Mouse (Mus musculus): ENCODE results near the gene Gdf15. TPM values are rescaled to one million over a fixed set of nuclear protein-coding genes. Genes with fewer than 3 reads are reported as not detected.
A peak's percentile ranks its signal among the peaks of the same experiment; 100 is the strongest.

Gdf15 gene
- polyA plus RNA-seq, 1 experiment from 2014 or later: 0.17 TPM

GRCm38 (mm10) chr8:70616645-70617044 lies 15.6 kb downstream of the Gdf15 start:
- H3K36me3 ChIP-seq (ENCODE audit: control insufficient read depth, insufficient read depth, low read length): no peaks in the 10 kb centered on the region
- H3K9me3 ChIP-seq (ENCODE audit: control insufficient read depth, low read depth, low read length): no peaks in the 10 kb centered on the region
- ATAC-seq (ENCODE audit: insufficient number of reproducible peaks, insufficient read depth, low FRiP score, low read depth): no peak
- H3K4me1 ChIP-seq (ENCODE audit: control insufficient read depth, insufficient read depth, low read length): 0 out of 2 replicates have a peak, but pooled peaks cover 10% of the 10 kb centered on the region
- no peak overlapping the region for H3K4me3 ChIP-seq (ENCODE audit: low read depth, low read length)
- WGBS: 49% methylated on average over 11 of the region's 11 CpGs
- no peak overlapping the region for H3K9ac ChIP-seq (replicated peaks; ENCODE audit: low read depth, low read length)
- no peaks in the 10 kb centered on the region for H3K27me3 ChIP-seq (ENCODE audit: control insufficient read depth, insufficient read depth, low read length)
- no peak overlapping the region for H3K4me2 ChIP-seq (replicated peaks; ENCODE audit: low read depth, low read length)
- H3K27ac ChIP-seq (ENCODE audit: low read length): no peak overlapping the region

- H3K27me3 ChIP-seq (ENCODE audit: control insufficient read depth, insufficient read depth, low read length): no peaks in the 10 kb centered on the region
- no peaks in the 10 kb centered on the region for H3K9me3 ChIP-seq (ENCODE audit: control insufficient read depth, low read depth, low read length)
- no peaks in the 10 kb centered on the region for H3K36me3 ChIP-seq (ENCODE audit: control insufficient read depth, insufficient read depth, low read length)
- H3K4me3 ChIP-seq (ENCODE audit: low read depth, low read length): no peak within 1 kb of the TSS
- no peak within 1 kb of the TSS for H3K27ac ChIP-seq (ENCODE audit: low read length)
- no peak for ATAC-seq (ENCODE audit: insufficient number of reproducible peaks, insufficient read depth, low FRiP score, low read depth)
- H3K4me2 ChIP-seq (replicated peaks; ENCODE audit: low read depth, low read length): no peak within 1 kb of the TSS
- 79% methylated on average over 3 of the region's 3 CpGs for WGBS
- H3K4me1 ChIP-seq (ENCODE audit: control insufficient read depth, insufficient read depth, low read length): 0 out of 2 replicates have a peak, but pooled peaks cover 10% of the 10 kb centered on the region
- no peak within 1 kb of the TSS for H3K9ac ChIP-seq (replicated peaks; ENCODE audit: low read depth, low read length)
Observed at GRCm38 (mm10) chr8:70615894-70616293, 16.4 kb downstream of the Gdf15 start, which contains the start of gene Lrrc25. TSS of gene Lrrc25 (plus strand) at chr8:70616155.

- 78% methylated on average over 8 of the region's 8 CpGs for WGBS
- H3K9ac ChIP-seq (replicated peaks; ENCODE audit: low read depth, low read length): no peak overlapping the region
- peaks cover 15% of the 10 kb centered on the region; the same call in 1 of the 2 replicates for H3K4me1 ChIP-seq (ENCODE audit: control insufficient read depth, insufficient read depth, low read length)
- no peak overlapping the region for H3K4me2 ChIP-seq (replicated peaks; ENCODE audit: low read depth, low read length)
- H3K36me3 ChIP-seq (ENCODE audit: control insufficient read depth, insufficient read depth, low read length): no peaks in the 10 kb centered on the region
- ATAC-seq (ENCODE audit: insufficient number of reproducible peaks, insufficient read depth, low FRiP score, low read depth): no peak
- H3K4me3 ChIP-seq (ENCODE audit: low read depth, low read length): no peak overlapping the region
- H3K27me3 ChIP-seq (ENCODE audit: control insufficient read depth, insufficient read depth, low read length): no peaks in the 10 kb centered on the region
- H3K27ac ChIP-seq (ENCODE audit: low read length): no peak overlapping the region
- H3K9me3 ChIP-seq (ENCODE audit: control insufficient read depth, low read depth, low read length): no peaks in the 10 kb centered on the region
Observed at GRCm38 (mm10) chr8:70615281-70615680, 17.0 kb downstream of the Gdf15 start.

GRCm38 (mm10) chr8:70614469-70614868 lies 17.8 kb downstream of the Gdf15 start:
- Histone ChIP-seq H3K4me3 (ENCODE audit: low read depth, low read length) (no peak overlapping the region), H3K9ac (replicated peaks; ENCODE audit: low read depth, low read length) (no peak overlapping the region), H3K27ac (ENCODE audit: low read length) (peak overlapping the region; percentile 53; the same call in 1 of the 2 replicates), H3K9me3 (ENCODE audit: control insufficient read depth, low read depth, low read length) (no peaks in the 10 kb centered on the region), H3K27me3 (ENCODE audit: control insufficient read depth, insufficient read depth, low read length) (no peaks in the 10 kb centered on the region), H3K4me1 (ENCODE audit: control insufficient read depth, insufficient read depth, low read length) (peaks cover 15% of the 10 kb centered on the region; the same call in 1 of the 2 replicates), H3K36me3 (ENCODE audit: control insufficient read depth, insufficient read depth, low read length) (no peaks in the 10 kb centered on the region), H3K4me2 (replicated peaks; ENCODE audit: low read depth, low read length) (no peak overlapping the region)
- no peak for ATAC-seq (ENCODE audit: insufficient number of reproducible peaks, insufficient read depth, low FRiP score, low read depth)
- 67% methylated on average over 5 of the region's 5 CpGs for WGBS

GRCm38 (mm10) chr8:70613763-70614162 lies 18.5 kb downstream of the Gdf15 start:
- peak overlapping the region; percentile 23; the same call in 1 of the 2 replicates for H3K27ac ChIP-seq (ENCODE audit: low read length)
- 5% methylated on average over 1 of the region's 1 CpGs for WGBS
- no peak for ATAC-seq (ENCODE audit: insufficient number of reproducible peaks, insufficient read depth, low FRiP score, low read depth)
- H3K4me2 ChIP-seq (replicated peaks; ENCODE audit: low read depth, low read length): no peak overlapping the region
- no peaks in the 10 kb centered on the region for H3K36me3 ChIP-seq (ENCODE audit: control insufficient read depth, insufficient read depth, low read length)
- no peaks in the 10 kb centered on the region for H3K9me3 ChIP-seq (ENCODE audit: control insufficient read depth, low read depth, low read length)
- H3K4me3 ChIP-seq (ENCODE audit: low read depth, low read length): no peak overlapping the region
- peaks cover 13% of the 10 kb centered on the region; the same call in 1 of the 2 replicates for H3K4me1 ChIP-seq (ENCODE audit: control insufficient read depth, insufficient read depth, low read length)
- no peaks in the 10 kb centered on the region for H3K27me3 ChIP-seq (ENCODE audit: control insufficient read depth, insufficient read depth, low read length)
- H3K9ac ChIP-seq (replicated peaks; ENCODE audit: low read depth, low read length): no peak overlapping the region

GRCm38 (mm10) chr8:70611849-70612248 lies 20.4 kb downstream of the Gdf15 start:
- peak overlapping the region; percentile 98 for H3K4me2 ChIP-seq (replicated peaks; ENCODE audit: low read depth, low read length)
- peak overlapping the region; percentile 84 for H3K27ac ChIP-seq (ENCODE audit: low read length)
- no peaks in the 10 kb centered on the region for H3K27me3 ChIP-seq (ENCODE audit: control insufficient read depth, insufficient read depth, low read length)
- H3K4me3 ChIP-seq (ENCODE audit: low read depth, low read length): peak overlapping the region; percentile 46
- no peak for ATAC-seq (ENCODE audit: insufficient number of reproducible peaks, insufficient read depth, low FRiP score, low read depth)
- H3K9ac ChIP-seq (replicated peaks; ENCODE audit: low read depth, low read length): peak overlapping the region; percentile 45; the same call in 1 of the 2 replicates
- no peaks in the 10 kb centered on the region for H3K36me3 ChIP-seq (ENCODE audit: control insufficient read depth, insufficient read depth, low read length)
- peaks cover 16% of the 10 kb centered on the region; the same call in 1 of the 2 replicates for H3K4me1 ChIP-seq (ENCODE audit: control insufficient read depth, insufficient read depth, low read length)
- 0% methylated on average over 6 of the region's 6 CpGs for WGBS
- no peaks in the 10 kb centered on the region for H3K9me3 ChIP-seq (ENCODE audit: control insufficient read depth, low read depth, low read length)

- no peak for ATAC-seq (ENCODE audit: insufficient number of reproducible peaks, insufficient read depth, low FRiP score, low read depth)
- under 1% methylated on average over 54 of the region's 54 CpGs for WGBS
- Histone ChIP-seq H3K27ac (ENCODE audit: low read length) (peak overlapping the region; percentile 99), H3K4me3 (ENCODE audit: low read depth, low read length) (peak overlapping the region; percentile 46), H3K4me2 (replicated peaks; ENCODE audit: low read depth, low read length) (peak overlapping the region; percentile 98), H3K36me3 (ENCODE audit: control insufficient read depth, insufficient read depth, low read length) (no peaks in the 10 kb centered on the region), H3K9me3 (ENCODE audit: control insufficient read depth, low read depth, low read length) (no peaks in the 10 kb centered on the region), H3K4me1 (ENCODE audit: control insufficient read depth, insufficient read depth, low read length) (peaks cover 16% of the 10 kb centered on the region; the same call in 1 of the 2 replicates), H3K9ac (replicated peaks; ENCODE audit: low read depth, low read length) (peak overlapping the region; percentile 45), H3K27me3 (ENCODE audit: control insufficient read depth, insufficient read depth, low read length) (no peaks in the 10 kb centered on the region)
Observed at GRCm38 (mm10) chr8:70610796-70611771, 21.2 kb downstream of the Gdf15 start.

GRCm38 (mm10) chr8:70609849-70610795 lies 22.1 kb downstream of the Gdf15 start:
- peaks cover 16% of the 10 kb centered on the region; the same call in 1 of the 2 replicates for H3K4me1 ChIP-seq (ENCODE audit: control insufficient read depth, insufficient read depth, low read length)
- H3K4me2 ChIP-seq (replicated peaks; ENCODE audit: low read depth, low read length): peak overlapping the region; percentile 98
- H3K9me3 ChIP-seq (ENCODE audit: control insufficient read depth, low read depth, low read length): no peaks in the 10 kb centered on the region
- H3K27ac ChIP-seq (ENCODE audit: low read length): peak overlapping the region; percentile 99
- H3K36me3 ChIP-seq (ENCODE audit: control insufficient read depth, insufficient read depth, low read length): no peaks in the 10 kb centered on the region
- peak overlapping the region; percentile 77 for H3K9ac ChIP-seq (replicated peaks; ENCODE audit: low read depth, low read length)
- H3K4me3 ChIP-seq (ENCODE audit: low read depth, low read length): peak overlapping the region; percentile 46
- ATAC-seq (ENCODE audit: insufficient number of reproducible peaks, insufficient read depth, low FRiP score, low read depth): peak; percentile 75
- WGBS: under 1% methylated on average over 43 of the region's 45 CpGs
- H3K27me3 ChIP-seq (ENCODE audit: control insufficient read depth, insufficient read depth, low read length): no peaks in the 10 kb centered on the region

All from stomach, embryonic 14.5 days (tissue).